Mouse (Mus musculus): Measurements from ENCODE around the gene Gm11444. TPM values are rescaled to one million over a fixed set of nuclear protein-coding genes. Genes with fewer than 3 reads are reported as not detected.
A peak's percentile ranks its signal among the peaks of the same experiment; 100 is the strongest.

Gm11444 gene
- polyA plus RNA-seq, 1 experiment from 2014 or later, result not detected

GRCm38 (mm10) chr11:85804048-85804447 lies 46.1 kb downstream of the Gm11444 start:
- Histone ChIP-seq H3K27me3 (replicated peaks) (peaks cover 59% of the 10 kb centered on the region), H3K4me1 (replicated peaks) (peaks cover 54% of the 10 kb centered on the region), H3K36me3 (no peaks in the 10 kb centered on the region), H3K4me3 (no peak overlapping the region), H3K4me2 (peak overlapping the region; percentile 40), H3K27ac (ENCODE audit: poor library complexity, severe bottlenecking) (0 out of 2 replicates have a peak overlapping the region, but pooled peaks have one; percentile 17), H3K9ac (no peak overlapping the region), H3K9me3 (replicated peaks) (no peaks in the 10 kb centered on the region)
- ATAC-seq (ENCODE audit: insufficient number of reproducible peaks, low FRiP score), result peak; percentile 63
- 11% methylated on average over 5 of the region's 5 CpGs for WGBS

GRCm38 (mm10) chr11:85800380-85800779 lies 49.8 kb downstream of the Gm11444 start:
- Histone ChIP-seq H3K9ac (no peak overlapping the region), H3K36me3 (no peaks in the 10 kb centered on the region), H3K4me3 (no peak overlapping the region), H3K27ac (ENCODE audit: poor library complexity, severe bottlenecking) (no peak overlapping the region), H3K4me1 (replicated peaks) (peaks cover 61% of the 10 kb centered on the region), H3K9me3 (replicated peaks) (no peaks in the 10 kb centered on the region), H3K4me2 (peak overlapping the region; percentile 32), H3K27me3 (replicated peaks) (peaks cover 70% of the 10 kb centered on the region)
- 21% methylated on average over 11 of the region's 11 CpGs for WGBS
- ATAC-seq (ENCODE audit: insufficient number of reproducible peaks, low FRiP score), result no peak

GRCm38 (mm10) chr11:85799856-85800255 lies 50.3 kb downstream of the Gm11444 start:
- Histone ChIP-seq H3K9me3 (replicated peaks) (no peaks in the 10 kb centered on the region), H3K4me2 (peak overlapping the region; percentile 32), H3K9ac (no peak overlapping the region), H3K27ac (ENCODE audit: poor library complexity, severe bottlenecking) (no peak overlapping the region), H3K4me1 (replicated peaks) (peaks cover 58% of the 10 kb centered on the region), H3K36me3 (no peaks in the 10 kb centered on the region), H3K4me3 (no peak overlapping the region), H3K27me3 (replicated peaks) (peaks cover 70% of the 10 kb centered on the region)
- 2% methylated on average over 19 of the region's 19 CpGs for WGBS
- peak; percentile 83 for ATAC-seq (ENCODE audit: insufficient number of reproducible peaks, low FRiP score)

- peak; percentile 40 for ATAC-seq (ENCODE audit: insufficient number of reproducible peaks, low FRiP score)
- Histone ChIP-seq H3K27ac (ENCODE audit: poor library complexity, severe bottlenecking) (no peak overlapping the region), H3K9ac (no peak overlapping the region), H3K4me3 (no peak overlapping the region), H3K9me3 (replicated peaks) (no peaks in the 10 kb centered on the region), H3K36me3 (no peaks in the 10 kb centered on the region), H3K4me2 (peak overlapping the region; percentile 32), H3K4me1 (replicated peaks) (peaks cover 55% of the 10 kb centered on the region), H3K27me3 (replicated peaks) (peaks cover 73% of the 10 kb centered on the region)
- 6% methylated on average over 4 of the region's 4 CpGs for WGBS
Observed at GRCm38 (mm10) chr11:85799456-85799855, 50.7 kb downstream of the Gm11444 start.

Other genes starting within 250 kb of the Gm11444 start
- 3.2 TPM in 2 replicates for gene Tbx2, start 17.8 kb downstream of the Gm11444 start, polyA plus RNA-seq (2016; fragmentation: Nextera tagmentation; extraction: Ambion mirVana)
- 0.49 and 0.94 TPM in 2 replicates for gene Tbx4, start 36.1 kb upstream of the Gm11444 start, polyA plus RNA-seq (2016; fragmentation: Nextera tagmentation; extraction: Ambion mirVana)